Mouse (Mus musculus) thymus, postnatal 4 days (tissue): ENCODE data around the gene Uimc1.

ENCODE experiments used
- DNase-seq: peaks from one replicate; pipeline ENCODE4 v3.0.0; 2021

The Uimc1 gene

DNA sequence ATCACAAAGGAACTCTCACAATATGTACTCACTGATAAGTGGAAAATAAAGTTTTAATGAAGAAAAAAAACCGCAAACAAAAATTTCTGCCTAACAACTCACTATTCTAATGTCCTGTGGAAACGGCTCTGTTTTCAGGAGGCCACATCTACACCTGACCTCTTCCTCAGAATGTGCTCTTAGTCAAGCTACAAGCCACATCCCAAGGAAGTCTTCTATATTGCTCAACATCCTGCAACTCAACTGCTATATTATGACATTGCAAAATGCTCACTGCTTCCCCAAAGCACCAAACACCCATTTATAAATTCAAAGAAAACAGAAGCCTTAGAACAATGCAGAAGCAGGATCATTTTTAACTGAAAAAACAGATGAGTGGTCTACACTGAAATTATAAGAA is 60.1 kb downstream of the Uimc1 start:
- DNase-seq: no peak

DNA sequence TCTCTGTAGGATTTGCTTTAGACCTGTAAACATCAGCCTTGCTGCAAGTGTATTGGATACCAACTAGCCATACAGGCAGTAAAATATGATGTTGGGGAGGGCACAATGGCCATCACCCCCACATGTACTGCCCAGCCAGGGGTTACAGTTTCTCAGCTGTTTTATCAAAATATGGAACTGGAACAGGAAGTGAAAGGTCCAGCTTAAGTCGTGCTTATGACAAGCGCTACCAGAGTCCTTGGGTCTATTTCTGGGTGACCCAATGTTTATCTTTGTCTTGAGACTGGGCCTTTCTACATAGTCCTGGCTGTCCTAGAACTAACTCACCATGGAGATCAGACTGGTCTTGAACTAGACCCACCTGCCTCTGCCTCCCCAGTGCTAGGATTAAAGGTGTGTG is 75.9 kb downstream of the Uimc1 start:
- no peak for DNase-seq

DNA sequence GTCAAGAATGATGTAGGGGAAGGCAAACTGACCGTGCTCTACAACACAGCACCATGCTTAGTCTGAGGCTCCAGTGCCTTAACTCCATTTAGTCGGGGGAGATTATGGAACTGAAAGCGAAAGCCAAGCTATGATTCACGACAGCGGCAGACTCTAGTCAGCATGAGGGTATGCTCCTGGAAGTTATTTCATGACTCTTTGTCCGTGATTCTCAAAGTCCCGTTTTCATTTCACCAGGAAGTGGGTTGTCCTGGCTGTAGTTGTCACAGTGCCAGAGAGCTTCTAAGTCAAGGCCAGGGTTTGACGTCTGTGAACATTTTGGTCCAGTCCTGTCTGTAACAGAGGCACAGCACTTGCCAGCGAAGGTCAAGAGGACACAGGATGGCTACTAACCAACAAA is 77.4 kb downstream of the Uimc1 start:
- DNase-seq: no peak

DNA sequence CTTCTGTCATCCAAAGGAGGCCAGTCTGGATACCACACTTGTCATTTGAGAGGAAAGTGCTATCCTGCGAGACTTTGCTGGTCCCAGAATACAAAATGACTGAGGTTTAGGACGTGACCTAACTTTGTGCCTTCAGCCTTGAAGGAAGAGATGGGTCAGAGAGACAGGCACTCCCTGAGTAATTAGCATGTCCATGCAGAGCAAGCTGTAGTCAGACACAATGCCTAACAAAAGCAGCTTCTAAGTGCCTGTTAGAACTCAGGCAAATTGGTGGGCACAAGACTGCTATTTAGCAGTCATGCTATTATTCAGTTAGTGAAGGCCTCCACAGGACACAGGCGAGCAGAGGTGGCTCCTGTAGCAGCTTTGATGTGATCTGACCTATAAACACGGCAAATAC is 77.8 kb downstream of the Uimc1 start:
- DNase-seq: no peak

DNA sequence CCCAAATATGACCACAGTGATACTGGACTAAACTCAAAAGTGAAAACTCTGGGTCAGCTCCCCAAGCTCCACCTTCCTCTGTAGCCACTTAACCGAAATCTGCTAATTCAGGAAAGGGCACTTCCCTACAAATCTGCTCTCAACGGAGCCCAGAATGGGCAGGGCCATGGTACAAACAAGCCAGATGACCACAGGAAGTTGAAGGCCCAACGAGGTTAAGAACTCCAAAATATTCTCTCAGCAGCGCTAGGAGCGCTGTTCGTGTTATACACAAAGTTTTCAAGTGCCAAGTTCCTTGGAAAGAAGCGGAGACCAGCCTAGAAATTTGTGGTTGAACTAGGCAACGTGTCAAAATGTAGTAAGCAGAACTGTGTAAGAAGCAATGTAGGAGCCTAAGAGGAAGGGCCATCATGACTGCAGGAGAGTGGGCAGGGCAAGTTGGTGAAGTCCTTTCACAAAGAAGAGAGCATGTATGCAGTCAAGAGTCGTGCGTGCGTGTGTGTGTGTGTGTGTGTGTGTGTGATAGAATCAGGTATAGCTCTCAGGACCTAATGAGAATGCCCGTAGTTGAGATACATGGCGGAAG is 78.8 kb downstream of the Uimc1 start, which contains the start of gene Hk3:
TSS of gene Hk3 (minus strand) at position 192 of the 586 bp plus-strand sequence.
- DNase-seq: no peak

DNA sequence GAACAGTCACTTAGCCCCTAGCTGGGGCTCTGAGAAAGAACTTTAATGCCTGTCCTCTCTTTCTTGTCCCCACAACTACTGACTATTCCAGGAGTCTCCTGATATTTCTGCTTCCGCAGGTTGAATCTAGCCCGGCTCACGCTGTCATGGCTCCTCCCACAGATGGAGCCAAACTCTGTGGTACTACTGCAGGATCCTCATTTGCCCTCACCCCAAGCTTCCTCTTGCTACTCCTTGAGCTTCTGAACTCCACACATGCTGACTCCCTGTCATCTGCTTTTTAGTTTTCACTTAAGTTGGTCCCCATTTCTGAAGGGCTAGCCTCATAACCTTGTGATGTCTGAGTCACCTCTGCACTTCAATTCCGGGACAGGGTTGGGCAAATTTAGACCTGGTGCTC is 80.0 kb downstream of the Uimc1 start:
- DNase-seq: no peak

DNA sequence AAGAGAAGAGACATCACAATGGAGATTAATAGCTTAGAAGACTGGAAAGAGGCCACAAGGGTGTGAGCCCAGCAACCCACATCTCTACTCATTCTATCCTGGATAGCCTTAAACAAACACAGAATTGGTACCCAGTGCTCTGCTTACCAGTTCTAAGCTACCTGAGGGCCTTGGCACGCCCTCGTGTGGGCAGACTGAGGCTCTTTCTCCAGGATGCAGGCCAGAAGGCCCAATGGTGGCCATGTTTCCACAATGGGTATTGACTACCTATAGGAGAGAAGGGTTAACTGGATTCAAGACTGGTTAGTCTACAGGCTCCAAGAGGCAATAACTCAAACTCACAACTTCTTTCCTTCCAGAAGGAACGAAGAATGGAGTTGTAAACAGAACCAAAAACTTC is 80.9 kb downstream of the Uimc1 start:
- no peak for DNase-seq

DNA sequence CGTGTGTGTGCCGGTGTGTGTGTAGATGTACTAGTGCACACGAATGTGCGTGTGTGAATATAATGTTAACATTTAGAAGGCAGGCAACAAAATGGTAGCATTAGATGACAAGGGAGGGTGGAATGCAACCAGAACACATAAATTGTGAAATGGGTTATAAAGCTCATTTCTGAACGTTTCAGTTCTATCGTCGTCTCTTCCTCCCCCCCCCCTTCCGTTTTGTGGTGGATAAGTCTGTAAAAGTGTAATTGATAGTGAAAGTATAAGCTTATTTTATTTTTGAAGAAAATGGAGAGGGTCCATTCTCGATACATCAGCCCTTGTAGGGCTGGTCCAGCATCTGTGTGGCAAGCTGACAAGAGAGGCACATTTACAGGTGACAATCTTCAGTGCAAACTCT is 81.4 kb downstream of the Uimc1 start:
- no peak for DNase-seq

DNA sequence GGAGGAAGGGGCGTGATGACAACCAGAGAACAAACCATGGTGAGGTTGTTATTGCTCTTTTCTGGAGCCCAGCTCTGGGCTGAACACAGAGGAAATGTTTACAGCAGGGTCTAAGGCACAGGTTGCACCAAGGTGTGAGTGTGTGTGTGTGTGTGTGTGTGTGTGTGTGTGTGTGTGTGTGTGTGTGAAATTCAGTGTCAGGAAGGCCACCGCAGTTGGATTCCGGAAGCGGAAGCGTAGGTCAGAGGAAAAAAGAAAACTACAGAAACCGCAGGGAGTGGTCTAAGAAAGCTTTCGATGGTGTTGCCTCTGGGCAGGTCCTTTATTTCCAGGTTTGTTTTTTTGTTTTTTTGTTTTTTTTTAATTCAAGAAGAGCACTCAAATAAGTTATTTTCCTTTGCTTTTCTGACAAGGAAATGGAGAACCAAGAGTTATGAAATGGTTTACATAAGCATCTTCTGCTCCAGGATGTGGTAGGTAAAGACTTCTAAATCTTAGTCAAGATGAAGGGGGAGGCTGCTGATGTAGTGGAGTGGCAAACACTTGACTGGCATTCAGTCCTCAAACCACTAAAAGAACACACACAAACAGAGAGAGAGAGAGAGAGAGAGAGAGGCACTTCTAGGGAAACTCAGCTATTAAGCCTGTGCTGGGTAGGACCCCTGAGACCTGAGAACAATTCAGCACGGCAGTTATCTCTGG is 82.1 kb downstream of the Uimc1 start:
- DNase-seq: no peak

DNA sequence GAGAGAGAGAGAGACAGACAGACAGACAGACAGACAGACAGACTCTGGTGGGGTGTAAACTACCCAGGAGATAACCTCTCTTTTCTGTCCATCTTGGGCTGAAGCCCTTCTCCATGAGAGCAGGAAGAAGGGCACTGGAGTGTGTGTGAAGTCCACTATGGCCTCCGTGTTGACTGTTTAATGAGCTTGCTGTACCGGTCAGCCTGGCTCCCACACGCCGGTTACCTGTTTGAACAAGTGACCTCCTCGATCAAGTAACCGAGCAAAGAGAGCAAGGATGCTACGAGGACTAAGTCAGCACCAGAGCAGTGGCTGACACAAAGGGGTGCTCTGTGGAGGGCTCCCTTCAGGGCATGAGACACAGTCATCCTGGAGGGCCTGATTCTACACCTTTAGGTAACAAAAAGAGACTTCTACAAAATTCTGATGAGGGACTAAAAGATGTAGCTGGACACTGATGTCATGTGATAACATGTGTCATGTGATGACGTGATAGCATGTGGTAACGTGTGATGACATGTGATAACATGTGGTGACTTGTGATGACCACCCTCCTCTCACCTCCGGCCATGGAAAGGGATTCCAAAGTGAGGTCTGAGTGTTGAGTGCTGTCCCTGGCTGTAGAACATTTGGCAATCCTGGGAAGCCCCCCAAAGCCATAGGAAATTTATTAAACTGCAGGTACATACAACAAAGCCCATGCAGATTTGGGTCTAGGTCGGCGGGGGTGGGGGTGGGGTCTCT is 82.8 kb downstream of the Uimc1 start:
- no peak for DNase-seq

DNA sequence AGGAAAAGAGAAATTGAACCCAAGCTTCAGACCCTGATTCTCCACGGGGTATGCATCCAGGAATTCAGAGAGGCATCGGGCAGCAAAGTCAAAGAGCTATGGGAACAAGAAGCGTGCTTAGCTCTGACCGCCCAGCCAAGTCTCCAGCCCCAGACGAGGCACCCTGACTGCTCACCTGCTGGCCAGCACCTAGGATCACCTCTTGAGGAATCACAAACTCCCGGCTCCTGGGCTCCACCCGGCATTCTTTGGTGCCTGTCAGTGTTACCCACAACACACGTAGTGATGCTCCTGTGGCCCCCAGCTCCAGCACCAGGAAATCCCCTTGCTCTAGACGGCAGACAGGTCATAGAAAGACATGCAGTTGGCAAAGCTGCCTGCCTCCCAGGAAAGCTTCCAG is 85.6 kb downstream of the Uimc1 start:
- no peak for DNase-seq

DNA sequence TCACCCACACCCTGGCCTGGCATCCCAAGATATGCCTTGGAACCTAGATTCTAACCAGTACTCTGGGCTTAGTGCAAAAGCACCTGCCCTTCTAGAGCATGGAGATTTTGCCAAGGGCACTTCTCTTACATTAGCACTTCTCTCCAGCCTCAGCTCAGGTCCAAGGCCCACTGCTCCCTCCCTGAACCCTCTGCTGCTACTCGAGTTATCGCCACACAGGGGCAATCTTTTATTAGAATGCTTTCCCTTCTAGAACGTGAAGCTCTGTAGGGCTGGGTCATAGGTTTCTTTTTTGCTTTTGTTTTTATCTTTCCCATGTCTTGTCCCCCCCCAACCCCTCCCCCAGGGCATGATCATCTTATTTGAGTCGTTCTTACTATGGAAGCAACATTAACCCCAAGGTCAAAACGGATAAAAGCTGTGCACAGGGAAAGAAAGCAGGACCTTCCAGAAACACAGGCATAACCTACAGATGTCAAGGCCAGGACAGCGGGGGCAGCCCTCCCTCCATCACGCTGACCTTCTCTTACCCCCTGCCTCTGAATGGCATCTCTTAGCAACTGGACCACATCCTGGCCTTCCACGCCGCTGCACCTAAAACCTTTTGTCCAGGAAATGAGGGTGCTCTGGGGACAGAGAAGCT is 86.3 kb downstream of the Uimc1 start:
- DNase-seq: no peak

DNA sequence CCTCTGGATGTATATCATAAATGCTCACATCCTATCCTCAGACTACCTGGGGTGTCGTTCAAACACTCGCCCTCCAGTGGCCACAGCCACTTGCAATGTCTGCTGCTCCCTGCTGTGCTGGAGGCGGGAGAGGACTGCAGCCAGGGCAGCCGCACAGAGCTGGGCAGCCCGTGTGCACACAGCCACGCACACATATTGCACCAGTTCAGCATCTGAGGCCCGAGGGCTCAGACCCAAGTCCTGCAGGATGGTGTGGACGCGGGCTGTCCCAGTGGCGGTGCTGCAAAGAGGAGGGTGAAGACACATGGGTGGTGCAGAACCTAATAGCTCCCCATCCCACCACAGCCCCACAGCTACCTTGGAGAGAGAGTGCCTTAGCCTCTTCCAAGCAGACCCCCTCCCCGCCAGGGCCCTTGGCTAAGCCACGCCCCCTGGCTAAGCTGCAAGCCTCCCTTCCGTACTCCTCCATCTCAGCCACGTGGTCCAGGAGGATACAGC is 88.1 kb downstream of the Uimc1 start:
- DNase-seq: no peak

DNA sequence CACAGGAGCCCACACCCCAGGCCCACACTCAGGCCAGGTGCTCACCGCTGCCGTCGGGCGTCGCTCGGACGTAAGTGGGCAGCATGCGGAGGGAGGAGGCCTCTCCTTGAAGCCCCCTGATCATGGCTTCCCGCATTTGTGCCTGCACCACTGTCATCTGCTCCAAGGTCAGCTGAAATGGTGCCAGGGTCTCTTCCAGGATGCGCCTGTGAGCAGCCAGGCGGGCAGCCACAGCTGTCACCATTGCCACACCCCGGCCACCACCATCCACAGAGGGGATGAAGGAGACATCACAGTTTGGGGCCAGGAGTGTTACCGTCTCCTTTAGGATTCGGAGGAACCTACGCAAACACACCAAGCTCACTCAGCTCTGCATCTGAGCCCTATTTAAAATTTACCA is 89.0 kb downstream of the Uimc1 start:
- no peak for DNase-seq

DNA sequence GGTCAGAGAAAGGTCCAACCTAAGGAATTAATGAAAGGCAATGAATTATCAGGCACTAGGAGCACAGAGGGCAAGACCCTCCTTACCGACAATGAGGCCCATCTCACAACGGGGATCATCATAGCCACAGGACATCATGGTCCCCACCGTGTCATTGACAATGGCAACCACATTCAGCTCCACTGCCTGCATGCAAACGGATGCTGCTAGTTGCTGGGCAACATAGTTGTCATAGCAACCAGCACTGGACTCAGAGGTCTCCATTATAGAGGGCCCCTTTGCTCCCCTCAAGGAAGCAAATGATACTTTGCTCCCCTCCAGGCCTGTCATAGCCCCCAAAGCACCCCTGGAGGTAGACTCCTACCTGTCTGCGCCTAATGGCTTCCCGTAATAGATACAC is 91.5 kb downstream of the Uimc1 start:
- no peak for DNase-seq

DNA sequence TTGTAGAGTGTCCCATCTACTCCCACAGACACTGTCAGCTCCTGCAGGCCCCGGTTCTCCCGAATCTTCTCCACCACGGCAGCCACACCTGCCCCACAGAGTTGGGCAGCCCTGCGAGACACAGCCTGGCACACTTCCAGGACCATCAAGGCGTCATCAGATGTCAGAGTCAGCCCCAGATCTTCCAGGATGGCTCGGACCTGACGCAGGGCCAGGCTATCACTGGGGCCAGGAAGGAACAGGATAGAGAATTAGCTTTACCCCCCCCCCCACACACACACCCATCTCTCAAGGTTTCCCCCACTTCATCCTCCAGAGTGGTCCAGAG is 93.7 kb downstream of the Uimc1 start:
- no peak for DNase-seq

DNA sequence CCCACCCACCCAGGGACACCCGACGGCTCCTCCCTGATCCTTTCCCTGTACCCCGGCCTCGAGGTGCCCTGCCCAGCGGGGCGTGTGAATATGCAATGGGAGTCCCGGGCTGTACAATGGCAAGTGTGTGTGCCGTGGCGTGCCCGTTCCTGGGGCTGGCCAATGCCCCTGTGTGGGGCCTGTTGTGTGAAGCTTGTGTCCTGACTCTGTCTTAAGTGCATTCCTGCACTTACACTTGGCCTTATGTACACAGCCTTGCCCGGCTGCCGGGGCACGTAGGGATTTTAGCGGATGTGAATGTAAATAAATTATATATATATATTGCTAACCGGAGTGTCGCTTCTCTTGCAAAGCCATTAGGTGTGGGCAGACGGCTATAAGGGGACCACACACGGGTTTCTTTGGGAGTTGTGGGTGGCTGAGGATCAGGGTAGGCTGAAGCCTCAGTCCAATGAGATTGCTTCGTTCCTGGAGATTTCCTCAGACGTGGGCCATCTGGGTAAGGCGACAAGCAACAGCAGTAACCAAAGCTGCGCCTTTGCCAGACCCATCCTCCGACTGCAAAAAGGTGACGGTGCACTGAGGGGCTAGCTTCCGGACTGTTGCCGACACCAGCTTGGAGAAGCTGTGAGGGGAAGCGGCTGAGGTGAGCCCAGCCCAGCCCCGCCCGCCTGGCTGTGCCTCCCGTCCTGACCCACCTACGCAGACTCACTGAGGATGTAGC is 94.2 kb downstream of the Uimc1 start:
- DNase-seq: no peak

DNA sequence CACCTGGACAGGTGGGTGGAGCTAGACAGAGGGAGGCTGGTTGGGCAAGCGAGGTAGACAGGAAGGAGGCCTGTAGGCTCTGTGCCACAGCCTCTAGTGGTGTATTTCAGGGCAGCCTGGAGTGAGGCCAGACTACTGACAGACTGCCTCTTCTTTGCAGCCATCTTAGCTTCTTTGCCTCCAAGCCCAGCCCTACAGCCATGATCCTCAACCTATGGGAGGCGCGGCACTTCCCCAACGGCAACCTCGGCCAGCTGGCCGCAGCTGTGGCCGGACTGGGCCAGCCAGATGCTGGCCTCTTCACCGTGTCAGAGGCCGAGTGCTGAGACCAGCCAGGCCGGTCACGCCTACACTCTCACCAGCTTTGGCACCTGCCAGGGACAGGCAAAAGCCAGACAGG is 95.5 kb downstream of the Uimc1 start:
- no peak for DNase-seq

DNA sequence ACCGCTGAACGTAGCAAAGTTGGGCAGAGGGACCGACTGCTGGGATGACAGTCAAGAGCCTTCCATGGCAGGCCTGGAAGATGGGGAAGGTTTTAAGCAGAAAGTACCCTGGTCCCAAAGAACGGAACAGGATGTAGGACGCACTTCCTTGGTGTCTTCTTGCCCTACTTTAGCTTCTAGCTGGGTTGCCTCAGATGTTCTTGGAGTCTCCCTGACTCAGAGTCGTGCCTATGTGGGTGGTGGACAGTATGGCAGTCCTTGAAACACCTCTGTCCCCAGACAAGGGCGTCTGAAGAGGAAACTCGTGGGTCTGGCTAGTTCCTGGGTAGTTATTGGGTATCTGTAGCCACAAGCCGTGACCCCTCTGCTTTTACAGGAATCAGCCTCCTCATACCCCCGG is 98.0 kb downstream of the Uimc1 start:
- no peak for DNase-seq

DNA sequence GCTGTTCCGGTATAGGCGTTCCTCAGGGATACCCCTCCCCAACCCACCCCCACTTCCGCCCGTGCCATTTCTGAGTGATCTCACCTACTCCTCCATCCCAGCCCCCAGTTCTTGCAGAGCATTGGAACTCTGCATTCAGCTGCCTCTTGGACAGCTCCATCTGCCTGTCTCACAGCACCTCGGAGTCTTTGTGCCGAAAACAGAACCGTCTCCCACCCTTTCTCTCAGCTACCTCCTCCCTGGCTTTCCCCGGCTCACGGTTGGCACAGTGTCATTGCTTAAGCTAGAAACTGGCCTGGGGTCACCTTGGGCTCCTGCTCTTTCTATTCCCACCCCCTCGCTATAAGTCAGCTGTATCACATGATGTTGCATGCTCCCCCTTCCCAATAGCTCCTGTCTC is 99.7 kb downstream of the Uimc1 start:
- DNase-seq: no peak

DNA sequence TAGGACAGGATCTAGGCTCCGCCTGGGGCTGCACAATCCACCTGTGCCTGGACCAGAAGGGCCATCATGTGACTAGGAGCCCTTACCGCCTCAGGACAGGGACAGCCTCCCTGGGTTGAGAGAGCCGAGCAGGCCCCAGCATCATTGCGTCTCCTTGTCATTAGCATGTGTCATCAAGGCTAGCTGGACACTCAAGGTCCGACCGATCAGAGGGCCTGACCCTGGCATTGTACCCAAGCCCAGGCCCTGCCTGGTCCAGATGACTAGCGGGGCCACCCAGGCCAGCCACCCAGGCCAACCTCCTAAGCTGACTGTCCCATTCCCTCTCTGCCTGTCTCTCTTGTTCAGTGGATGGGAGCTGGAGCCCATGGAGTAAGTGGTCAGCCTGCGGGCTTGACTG is 102.5 kb downstream of the Uimc1 start:
- no peak for DNase-seq

DNA sequence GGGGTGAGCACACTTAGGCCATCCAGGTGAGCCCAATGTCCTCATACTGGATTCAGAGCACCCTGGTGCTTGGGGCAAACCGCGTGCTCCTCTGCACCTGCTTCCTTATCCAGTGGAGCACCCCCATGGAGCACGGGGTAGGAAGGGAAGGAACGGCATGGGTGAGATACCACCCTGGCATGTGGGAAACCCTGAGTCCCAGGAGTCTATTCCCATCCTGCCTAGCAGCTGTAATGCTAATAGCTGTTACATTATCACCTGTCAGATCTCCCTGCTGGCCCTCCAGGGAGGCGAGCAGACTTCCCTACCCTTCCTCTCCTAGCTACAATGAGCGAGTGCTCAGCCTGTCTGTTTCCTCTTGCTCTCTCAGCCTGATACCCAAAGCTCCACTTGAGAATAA is 104.9 kb downstream of the Uimc1 start:
- DNase-seq: no peak

DNA sequence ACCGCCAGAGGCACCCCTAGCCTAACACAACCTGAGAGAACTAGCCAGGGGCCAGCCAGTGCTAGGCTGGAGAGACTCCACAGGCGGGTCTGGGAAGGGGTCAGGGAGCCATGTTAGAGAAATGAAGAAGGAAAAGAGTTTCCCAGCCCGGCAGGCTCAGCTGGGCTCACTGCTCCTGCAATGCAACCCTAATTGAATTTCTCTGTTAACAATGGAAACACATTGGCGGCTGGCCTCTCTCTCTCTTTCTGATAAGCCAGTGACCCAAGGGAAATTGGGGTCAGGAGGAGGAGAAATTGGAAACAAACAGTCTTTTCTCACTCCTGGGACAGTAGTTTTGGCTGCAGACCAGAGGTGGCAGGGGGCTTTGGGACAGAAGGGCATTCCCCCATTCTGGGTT is 105.5 kb downstream of the Uimc1 start:
- DNase-seq: no peak
